ENCODE assay signal across 8 mouse cellular contexts in the genomic region with DNA sequence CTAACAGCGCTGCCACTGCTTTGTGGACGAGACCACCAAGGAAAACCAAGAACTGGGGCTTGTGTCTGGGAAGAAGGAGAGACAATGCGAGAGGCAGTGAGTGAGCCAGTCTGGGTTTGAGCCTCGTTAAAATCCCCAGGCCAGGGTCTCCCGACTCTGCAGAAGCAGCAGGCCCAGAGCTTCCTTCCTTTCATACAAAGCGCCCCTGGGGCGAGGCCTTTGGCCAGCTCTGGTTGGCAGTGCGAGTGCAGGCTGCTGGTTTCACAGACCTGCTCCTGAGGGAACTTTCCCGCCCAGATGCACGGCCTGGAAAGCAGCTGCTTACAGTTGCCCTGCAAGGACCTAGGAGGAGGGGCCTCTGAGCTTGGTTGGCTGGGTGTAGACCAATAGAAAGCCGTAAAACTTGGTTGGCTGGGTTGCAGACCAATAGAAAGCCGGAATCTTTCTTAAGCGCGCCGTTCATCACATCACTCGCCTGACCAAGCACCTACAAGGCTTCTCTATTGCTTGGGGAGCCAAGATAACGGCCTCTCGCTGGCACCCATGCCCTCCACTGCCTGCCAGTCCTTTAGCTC. TPM values are rescaled to one million over a fixed set of nuclear protein-coding genes. Genes with fewer than 3 reads are reported as not detected.
DNase-seq lines count a peak whose midpoint lies in the region; ATAC-seq lines count a peak whose summit lies in the region.

No protein-coding gene starts in this region.

- no peaks in the 10 kb centered on the region for H3K36me3 ChIP-seq in intestine, embryonic 14.5 days (ENCODE audit: control insufficient read depth, insufficient read depth, low read length)

- intact Hi-C loops in gastrocnemius, postnatal 36 days (cut with DNase I): no loop called here

- H3K4me3 ChIP-seq in intestine, embryonic 14.5 days (ENCODE audit: low read depth, low read length): peak overlapping the region; percentile 21; the same call in 1 of the 2 replicates

- H3K27me3 ChIP-seq in intestine, embryonic 14.5 days (replicated peaks; ENCODE audit: control insufficient read depth, insufficient read depth, low read length): 0 out of 2 replicates have a peak, but pooled peaks cover under 1% of the 10 kb centered on the region

- peak; percentile 74 for DNase-seq in adrenal gland, adult 2 months
- peak; percentile 88 for DNase-seq in embryo, embryonic 9.5 days (ENCODE audit: extremely low spot score)
- DNase-seq in gastrocnemius, postnatal 36 days: peak; percentile 54 to 64
- peak; percentile 89 for DNase-seq in intestine, embryonic 14.5 days (ENCODE audit: low spot score)
- peak; percentile 77 to 83 for DNase-seq in left cerebral cortex, adult 9 months (ENCODE audit: low spot score in 2 of 2)
- DNase-seq in right cerebral cortex, postnatal 14 days: peak; percentile 71
- peak; percentile 77 to 78 for DNase-seq in urinary bladder, postnatal 4 days (ENCODE audit: low spot score in 2 of 2)

- 8% methylated on average over 18 of the region's 18 CpGs for WGBS in intestine, embryonic 14.5 days

- peak overlapping the region; percentile 74 for H3K27ac ChIP-seq in intestine, embryonic 14.5 days (ENCODE audit: low read depth)

- H3K4me1 ChIP-seq in intestine, embryonic 14.5 days (replicated peaks; ENCODE audit: control insufficient read depth, insufficient read depth, low read length): peaks cover 20% of the 10 kb centered on the region

- peak overlapping the region; percentile 27 for H3K9ac ChIP-seq in intestine, embryonic 14.5 days (ENCODE audit: low read length)

- peak overlapping the region; percentile 46 for H3K4me2 ChIP-seq in intestine, embryonic 14.5 days (ENCODE audit: low read length)

- ATAC-seq in intestine, embryonic 14.5 days (replicated peaks; ENCODE audit: low FRiP score, low TSS enrichment, low read depth): peak; percentile 94
- peak; percentile 96 for ATAC-seq in megakaryocyte progenitor cell, adult 5-6 weeks (replicated peaks; ENCODE audit: poor library complexity)

- no peaks in the 10 kb centered on the region for H3K9me3 ChIP-seq in intestine, embryonic 14.5 days (ENCODE audit: control insufficient read depth, low read length)

RNA-seq across cellular contexts. Expression of gene Col2a1, which starts 11.7 kb away (rescaled TPM):
- total RNA-seq in adrenal gland, adult 2 months (2021): not detected
- 0.03 TPM in 2 replicates for polyA plus RNA-seq in adrenal gland, adult 2 months (2012; rRNA removed)
- 1 to 10 TPM; 1.9 to 3.5 TPM for total RNA-seq in gastrocnemius, postnatal 36 days (2021)
- polyA plus RNA-seq in intestine, embryonic 14.5 days (2014; fragmentation: Nextera tagmentation; extraction: Ambion mirVana): 2.3 and 4.5 TPM in 2 replicates
- 0.05 TPM in 1 of 2 replicates, not detected in the other for total RNA-seq in megakaryocyte progenitor cell, adult 5-6 weeks (2015)
- not detected in 2 replicates for total RNA-seq in megakaryocyte progenitor cell, adult 5-6 weeks (2017)

RNA-seq across cellular contexts. Expression of gene Tmem106c, which starts 28.8 kb away (rescaled TPM):
- total RNA-seq in adrenal gland, adult 2 months (2021): 10 to 100 TPM; 51.5 to 54.2 TPM
- 44.4 and 45.4 TPM in 2 replicates for polyA plus RNA-seq in adrenal gland, adult 2 months (2012; rRNA removed)
- total RNA-seq in gastrocnemius, postnatal 36 days (2021): 1 to 10 TPM; 4.5 to 5.2 TPM
- 39.0 and 43.4 TPM in 2 replicates for polyA plus RNA-seq in intestine, embryonic 14.5 days (2014; fragmentation: Nextera tagmentation; extraction: Ambion mirVana)
- total RNA-seq in megakaryocyte progenitor cell, adult 5-6 weeks (2015): 41.7 and 48.4 TPM in 2 replicates
- total RNA-seq in megakaryocyte progenitor cell, adult 5-6 weeks (2017): 26.2 and 30.1 TPM in 2 replicates

Comparison
In these comparisons a context has a peak if more than half of its experiments do, and no peak if none do; other contexts are left out.
1. Peak in every context shown above with its lines: DNase-seq, ATAC-seq, H3K4me3 ChIP-seq and H3K27ac ChIP-seq.
2. RNA of gene Tmem106c, which starts 28.8 kb away (total RNA-seq): 51.5 to 54.2 TPM in adrenal gland, adult 2 months and 26.2 to 48.4 TPM in megakaryocyte progenitor cell, adult 5-6 weeks; 4.5 to 5.2 TPM in gastrocnemius, postnatal 36 days; every median in the first group is over 4 times any median in the second.